Mouse (Mus musculus) gastrocnemius, postnatal 10 days (tissue): Measurements from ENCODE around the gene Grsf1. TPM values are rescaled to one million over a fixed set of nuclear protein-coding genes. Genes with fewer than 3 reads are reported as not detected.

Experiments used
- DNase-seq: peaks from one replicate; pipeline ENCODE4 v3.0.0; 2021; ENCODE audit warnings: mixed read lengths
- total RNA-seq, 2 experiments: library from RNA; stranded (reverse); gene quantifications; 2 replicates each; pipeline ENCODE4 v1.2.3; 2021

The Grsf1 gene
- total RNA-seq, 2 experiments from 2014 or later, result 111 to 113 TPM

DNA sequence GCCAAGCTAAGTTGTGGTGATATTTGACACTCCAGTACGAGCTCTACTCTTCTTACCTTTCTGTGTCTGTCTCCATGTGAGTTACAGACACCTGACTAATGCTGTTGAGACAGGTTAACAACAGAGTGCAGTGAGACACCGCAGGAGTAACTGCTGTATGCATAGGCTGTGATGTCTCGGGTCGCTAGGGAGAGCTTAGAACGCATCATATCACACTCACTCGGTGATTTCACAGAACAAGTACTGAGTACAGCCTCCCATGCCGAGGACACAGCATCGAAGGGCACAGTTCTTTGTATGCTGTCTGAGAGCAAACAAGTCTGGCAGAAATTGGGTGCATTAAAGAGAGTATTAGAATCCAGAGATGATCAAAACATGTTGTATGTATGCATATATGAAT lies 46.0 kb downstream of the Grsf1 start:
- no peak for DNase-seq

DNA sequence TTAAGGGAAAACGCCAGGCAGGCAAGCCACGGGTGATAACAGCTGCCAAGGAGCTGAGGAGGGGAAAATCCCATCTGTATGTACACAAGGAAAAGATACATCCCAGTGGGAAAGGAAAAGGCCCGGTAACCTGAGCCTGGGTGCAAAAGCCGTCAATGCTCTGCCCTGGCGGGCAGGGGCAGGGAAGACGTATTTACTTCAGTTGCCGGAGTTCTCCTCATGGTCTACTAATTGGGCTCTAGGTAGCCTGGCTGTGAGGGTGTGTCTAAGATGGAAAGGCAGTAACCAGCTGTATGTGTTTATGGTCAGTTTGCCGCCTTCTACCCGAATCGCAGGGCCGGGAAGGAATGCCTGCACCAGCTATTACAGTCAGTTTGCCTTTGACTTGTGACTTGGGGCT lies 46.8 kb downstream of the Grsf1 start:
- DNase-seq, result no peak

DNA sequence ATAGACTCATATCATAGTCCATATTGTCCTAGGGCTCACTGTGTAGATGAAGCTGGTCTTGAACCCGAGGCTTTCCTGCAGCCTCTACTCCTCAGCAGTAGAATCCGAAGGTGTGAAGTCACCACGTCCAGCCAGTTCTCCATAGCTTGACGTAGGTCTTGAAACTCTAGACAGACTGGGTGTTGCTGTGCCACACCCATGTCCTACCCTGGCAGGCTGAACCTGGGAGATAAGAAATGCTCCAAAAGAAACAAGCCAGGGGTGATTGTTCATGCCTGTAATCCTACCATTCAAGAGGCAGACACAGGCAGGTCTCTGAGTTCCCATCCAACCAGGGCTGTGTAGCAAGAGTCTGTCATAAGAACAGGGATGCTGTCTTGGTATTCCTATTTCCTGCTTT lies 48.4 kb downstream of the Grsf1 start:
- DNase-seq, result no peak

DNA sequence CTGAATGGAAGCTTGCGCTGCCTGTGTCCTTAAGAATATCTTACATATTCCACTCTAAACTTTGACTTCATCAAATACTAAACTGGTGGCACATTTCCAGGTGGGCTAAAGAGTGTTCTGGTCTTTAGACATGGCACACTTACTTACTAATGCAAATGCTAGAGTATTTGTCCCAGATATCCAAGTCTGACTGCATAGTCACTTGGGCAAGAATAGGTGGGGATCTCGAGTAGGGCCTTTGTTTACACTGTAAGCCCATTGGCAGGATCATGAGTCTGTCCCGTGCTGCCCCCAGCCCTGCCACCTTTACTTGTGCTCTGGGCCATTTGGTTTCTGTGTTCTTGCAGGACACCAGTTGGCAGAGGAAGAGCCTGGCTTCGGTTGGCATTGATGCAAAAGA lies 59.0 kb downstream of the Grsf1 start:
- no peak for DNase-seq

DNA sequence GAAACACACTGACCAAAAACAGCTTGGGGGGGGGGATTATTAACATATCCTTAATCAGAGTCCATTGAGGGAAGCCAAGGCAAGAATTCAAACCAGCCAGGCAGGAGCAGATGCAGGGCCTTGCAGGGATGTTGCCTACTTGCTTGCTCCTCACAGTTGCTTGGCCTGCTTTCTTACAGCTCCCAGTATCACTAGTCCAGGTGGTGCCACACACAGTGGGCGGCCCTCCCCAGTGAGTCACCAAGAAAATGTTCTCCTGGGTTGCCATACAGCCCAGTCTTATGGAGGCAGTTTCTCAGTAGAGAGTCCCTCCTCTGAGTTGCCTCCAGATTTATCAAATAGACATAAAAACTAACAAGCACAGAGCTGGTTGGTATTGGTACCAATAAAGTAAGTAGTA lies 61.8 kb downstream of the Grsf1 start:
- DNase-seq, result no peak

Other genes with a start within 250 kb of the Grsf1 start
- gene Ambn, start 220.2 kb downstream of the Grsf1 start, total RNA-seq, result not detected
- gene Enam, start 188.2 kb downstream of the Grsf1 start, total RNA-seq, result not detected
- under 1 TPM in 1 of 2 experiments, not detected in 1; 0.23 TPM for gene Jchain, start 148.3 kb downstream of the Grsf1 start, total RNA-seq
- 10 to 100 TPM; 24.2 to 27.1 TPM for gene Utp3, start 121.7 kb downstream of the Grsf1 start, total RNA-seq
- 10 to 100 TPM in 1 of 2 experiments, 1 to 10 TPM in 1; 8.9 to 13.2 TPM for gene Rufy3, start 111.1 kb downstream of the Grsf1 start, total RNA-seq
- 10 to 100 TPM; 32.1 to 33.3 TPM for gene Mob1b, start 44.7 kb upstream of the Grsf1 start, total RNA-seq
- 1 to 10 TPM; 4.5 to 5.9 TPM for gene Dck, start 88.8 kb upstream of the Grsf1 start, total RNA-seq
- 10 to 100 TPM; 11.3 to 11.7 TPM for gene Slc4a4, start 210.6 kb upstream of the Grsf1 start, total RNA-seq